Mouse (Mus musculus) C2C12 (cell line): ENCODE measurements around the gene Krt26.

Experiments
- CEBPB ChIP-seq: IDR thresholded peaks from one replicate; pipeline ENCODE4 v1.6.1; 2011; ENCODE audit warnings: low read depth, mild to moderate bottlenecking, control low read depth, moderate library complexity
- USF1 ChIP-seq: IDR thresholded peaks from one replicate; pipeline ENCODE4 v1.6.1; 2011; ENCODE audit warnings: low read depth, mild to moderate bottlenecking, control low read depth, moderate library complexity

DNA sequence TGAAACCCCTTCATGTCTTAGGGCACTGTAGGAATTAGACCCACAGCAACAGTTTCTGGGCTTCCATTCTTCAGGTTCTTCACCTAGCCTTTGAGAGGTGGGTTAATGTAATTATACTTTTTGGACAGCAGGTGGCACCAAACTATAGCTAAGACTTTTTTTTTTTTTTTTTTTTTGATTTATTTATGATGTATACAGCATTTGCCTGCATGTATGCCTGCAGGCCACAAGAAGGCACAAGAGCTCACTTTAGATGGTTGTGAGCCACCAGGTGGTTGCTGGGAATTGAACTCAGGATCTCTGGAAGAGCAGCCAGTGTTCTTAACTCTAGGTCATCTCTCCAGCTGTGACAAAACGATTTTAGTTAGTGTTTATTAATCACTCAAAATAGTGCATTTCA lies 26.9 kb downstream of the Krt26 start:
- TF ChIP-seq CEBPB (no peak), USF1 (no peak)
